Comparison of ENCODE assay signal across 22 mouse cellular contexts in the genomic region with DNA sequence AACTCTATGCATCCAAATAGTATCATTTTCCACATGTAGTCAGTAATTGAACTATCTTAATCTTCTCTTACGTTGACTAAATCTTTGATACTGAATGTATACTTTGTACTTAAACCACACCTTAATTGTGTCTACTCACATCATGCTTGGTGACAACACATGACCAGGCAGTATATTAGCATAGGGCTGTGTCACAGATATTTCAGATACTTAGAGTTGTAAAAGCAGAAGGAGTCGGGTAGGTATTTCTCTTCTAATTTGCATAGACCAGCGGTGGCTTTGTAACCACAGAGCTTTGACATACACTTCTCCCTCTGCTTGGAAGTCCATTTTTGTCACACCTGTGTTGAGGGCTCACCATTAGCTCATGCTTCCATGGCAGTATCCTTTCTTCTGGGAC.
DNase-seq lines count a peak whose midpoint lies in the region; ATAC-seq and TF ChIP-seq lines count a peak whose summit lies in the region.
"Had no signal": no experiment of that assay in that cellular context is flagged by ENCODE, and none has a peak within 500 bp of the region (broad histone marks: within the 10 kb centered on the region; RNA-seq: fewer than 3 reads in every experiment).

No protein-coding gene starts in this region.

- no peak overlapping the region for H3K9ac ChIP-seq in stomach, postnatal 0 days (ENCODE audit: low read length)
- H3K9ac ChIP-seq: embryonic facial prominence, embryonic 13.5 days; forebrain, embryonic 12.5 days; heart, embryonic 15.5 days; hindbrain, embryonic 13.5 days had no signal

- H3K4me2 ChIP-seq in stomach, postnatal 0 days (replicated peaks; ENCODE audit: low read depth): no peak overlapping the region
- H3K4me2 ChIP-seq: embryonic facial prominence, embryonic 13.5 days; forebrain, embryonic 12.5 days; heart, embryonic 11.5 days; heart, embryonic 15.5 days; hindbrain, embryonic 13.5 days had no signal

- no peak overlapping the region for H3K27ac ChIP-seq in stomach, postnatal 0 days (replicated peaks)
- H3K27ac ChIP-seq: embryonic facial prominence, embryonic 13.5 days; forebrain, embryonic 12.5 days; heart, embryonic 15.5 days; hindbrain, embryonic 13.5 days; hindbrain, postnatal 0 days had no signal

- no peak for TF ChIP-seq CTCF in stomach, postnatal 0 days (IDR thresholded peaks at IDR 0.05; ENCODE audit: low read depth)

- no peaks in the 10 kb centered on the region for H3K27me3 ChIP-seq in stomach, postnatal 0 days (ENCODE audit: control insufficient read depth, insufficient read depth, low read length)
- H3K27me3 ChIP-seq: embryonic facial prominence, embryonic 13.5 days; forebrain, embryonic 12.5 days; heart, embryonic 15.5 days; hindbrain, embryonic 13.5 days had no signal

- DNase-seq in B cell, adult 2 months: peak; percentile 6 to 13
- DNase-seq in stomach, postnatal 0 days (ENCODE audit: low spot score): no peak
- DNase-seq in right cerebral cortex, adult 2 months (ENCODE audit: low spot score in 2 of 2): no peak
- DNase-seq in kidney, postnatal 4 days: no peak
- DNase-seq in layer of hippocampus, adult 18-20 months (ENCODE audit: low spot score in 2 of 2): no peak
- DNase-seq: cerebellum, adult 18-20 months; cerebellum, adult 9-11 months; cerebellum, postnatal 36 days; gastrocnemius, postnatal 14 days; heart, adult 18-20 months; heart, postnatal 14 days had no signal

- TF ChIP-seq EP300 in stomach, postnatal 0 days (optimal IDR thresholded peaks at IDR 0.05): no peak

- no peaks in the 10 kb centered on the region for H3K9me3 ChIP-seq in stomach, postnatal 0 days (ENCODE audit: control insufficient read depth, low read length)
- H3K9me3 ChIP-seq: embryonic facial prominence, embryonic 13.5 days; forebrain, embryonic 12.5 days; heart, embryonic 15.5 days; hindbrain, embryonic 13.5 days had no signal

- 0 out of 2 replicates have a peak, but pooled peaks have one; percentile 22 for ATAC-seq in granulocyte monocyte progenitor cell, adult 5-6 weeks (replicated peaks; ENCODE audit: poor library complexity, severe bottlenecking)
- ATAC-seq in megakaryocyte, adult 5-6 weeks (ENCODE audit: poor library complexity, severe bottlenecking): 0 out of 2 replicates have a peak, but pooled peaks have one; percentile 21
- peak; percentile 82 for ATAC-seq in stomach, postnatal 0 days (ENCODE audit: low FRiP score, low TSS enrichment)
- ATAC-seq: activated CD4-positive, CD25-positive, alpha-beta regulatory T cell, adult 4 months; forebrain, embryonic 16.5 days; hindbrain, postnatal 0 days; Patski had no signal

- no peaks in the 10 kb centered on the region for H3K4me1 ChIP-seq in stomach, postnatal 0 days (replicated peaks; ENCODE audit: control insufficient read depth, insufficient read depth)
- H3K4me1 ChIP-seq: forebrain, embryonic 12.5 days had no signal

- no peak overlapping the region for H3K4me3 ChIP-seq in stomach, postnatal 0 days (ENCODE audit: low read depth, low read length)
- H3K4me3 ChIP-seq: embryonic facial prominence, embryonic 13.5 days; forebrain, embryonic 12.5 days; heart, embryonic 15.5 days; hindbrain, embryonic 13.5 days had no signal

- 71% methylated on average over 3 of the region's 3 CpGs for WGBS in stomach, postnatal 0 days

- H3K36me3 ChIP-seq in stomach, postnatal 0 days (ENCODE audit: control insufficient read depth, insufficient read depth, low read length): no peaks in the 10 kb centered on the region
- H3K36me3 ChIP-seq: embryonic facial prominence, embryonic 13.5 days; forebrain, embryonic 12.5 days; heart, embryonic 15.5 days; hindbrain, embryonic 13.5 days had no signal

Comparison
In these comparisons a context has a peak if more than half of its experiments do, and no peak if none do; other contexts are left out.
1. DNase-seq: peak in B cell, adult 2 months (2 of 2); none in stomach, postnatal 0 days (single experiment), right cerebral cortex, adult 2 months (0 of 2), kidney, postnatal 4 days (0 of 2) and layer of hippocampus, adult 18-20 months (0 of 2).
2. ATAC-seq: peak in every context shown above with its lines; median percentile 82 in stomach, postnatal 0 days; 22 in granulocyte monocyte progenitor cell, adult 5-6 weeks; 21 in megakaryocyte, adult 5-6 weeks.